Mouse (Mus musculus) cerebellum, postnatal 10 days (tissue): ENCODE measurements at regions not wholly inside any gene's neighbourhood (a gene's known extent, or its start where the extent isn't known, plus 50 kb on each side); places are given as distances from the start of the nearest gene placed in this dataset.

Source experiments
- DNase-seq, 2 experiments: peaks; one replicate each; pipeline ENCODE4 v3.0.0; 2021; ENCODE audit warnings: mixed read lengths in 2 of 2

DNA sequence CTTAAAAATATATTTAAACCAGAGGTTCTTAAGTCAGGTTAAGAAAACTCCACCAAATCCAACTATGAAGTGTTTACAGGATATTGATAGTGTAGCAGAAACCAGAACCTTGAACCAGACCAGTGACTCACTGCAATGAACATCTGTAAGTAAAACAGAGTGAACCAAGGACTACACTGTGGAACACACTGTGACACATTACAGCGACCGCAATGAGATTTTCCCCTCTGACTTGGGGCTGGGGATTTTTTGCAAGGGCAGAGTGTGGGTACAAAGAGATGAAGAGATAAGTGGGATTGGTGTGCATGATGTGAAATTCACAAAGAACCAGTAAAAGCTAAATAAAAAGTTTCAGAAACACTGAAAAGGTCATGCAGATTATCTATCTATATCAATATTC lies 73.0 kb upstream of the Nrn1 start:
- DNase-seq: no peak

- peak; percentile 51 to 60 for DNase-seq
Measured at GRCm38 (mm10) chr13:36789360-36789759, 54.4 kb upstream of the Nrn1 start.
